ENCODE assay signal across 8 mouse cellular contexts in the genomic region with DNA sequence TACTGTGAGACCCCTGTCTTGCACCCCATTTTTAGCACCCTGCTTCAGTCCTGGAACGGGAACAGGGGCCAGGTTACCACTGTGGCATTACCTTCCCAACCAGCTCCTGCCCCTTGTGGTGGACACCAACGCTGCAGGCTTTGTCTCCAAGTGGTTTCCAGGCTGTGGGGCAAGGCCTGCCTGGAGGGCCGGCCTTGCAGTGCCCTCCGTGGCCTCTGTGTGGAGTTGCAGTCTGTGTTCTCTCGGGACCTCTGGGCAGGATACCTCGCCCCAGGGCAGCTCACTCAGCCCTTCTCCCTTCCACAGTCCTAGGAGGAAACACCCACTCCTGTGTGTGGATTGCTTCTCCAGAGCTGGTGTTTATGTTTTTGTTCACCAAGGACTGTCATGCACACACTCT. TPM values are rescaled to one million over a fixed set of nuclear protein-coding genes. Genes with fewer than 3 reads are reported as not detected.
DNase-seq lines count a peak whose midpoint lies in the region; ATAC-seq and TF ChIP-seq lines count a peak whose summit lies in the region.

No protein-coding gene starts in this region.

- H3K9me3 ChIP-seq in embryonic facial prominence, embryonic 14.5 days (ENCODE audit: control insufficient read depth, low read length), result no peaks in the 10 kb centered on the region
- H3K9me3 ChIP-seq in heart, embryonic 10.5 days, result no peaks in the 10 kb centered on the region
- H3K9me3 ChIP-seq in limb, embryonic 14.5 days (ENCODE audit: control insufficient read depth, low read length), result no peaks in the 10 kb centered on the region

- TF ChIP-seq POLR2A in limb, embryonic 14.5 days (IDR thresholded peaks at IDR 0.05; ENCODE audit: borderline replicate concordance, extremely low read depth, insufficient read depth, insufficient read length), result no peak
- TF ChIP-seq POLR2A in testis, adult 2 months (IDR thresholded peaks at IDR 0.05; ENCODE audit: control insufficient read depth, low read depth, low read length), result no peak

- DNase-seq in B cell, adult 2 months, result peak; percentile 59 to 66
- peak; percentile 55 to 78 for DNase-seq in adrenal gland, postnatal 4 days (ENCODE audit: low spot score in 2 of 2)
- DNase-seq in embryonic facial prominence, embryonic 14.5 days (ENCODE audit: low spot score), result peak; percentile 86
- peak; percentile 92 for DNase-seq in heart, embryonic 10.5 days (ENCODE audit: low spot score)
- DNase-seq in kidney, adult 9 months, result peak; percentile 89
- DNase-seq in limb, embryonic 14.5 days (ENCODE audit: low spot score), result peak; percentile 66

- no peaks in the 10 kb centered on the region for H3K36me3 ChIP-seq in embryonic facial prominence, embryonic 14.5 days (ENCODE audit: control insufficient read depth, insufficient read depth, low read length)
- H3K36me3 ChIP-seq in heart, embryonic 10.5 days, result no peaks in the 10 kb centered on the region
- H3K36me3 ChIP-seq in limb, embryonic 14.5 days (ENCODE audit: control insufficient read depth, insufficient read depth, low read length), result no peaks in the 10 kb centered on the region
- H3K36me3 ChIP-seq in testis, adult 2 months (ENCODE audit: control insufficient read depth, insufficient read depth, low read length), result no peaks in the 10 kb centered on the region

- H3K4me3 ChIP-seq in embryonic facial prominence, embryonic 14.5 days (ENCODE audit: low read depth, low read length), result no peak overlapping the region
- H3K4me3 ChIP-seq in heart, embryonic 10.5 days, result peak overlapping the region; percentile 35; the same call in 1 of the 2 replicates
- no peak overlapping the region for H3K4me3 ChIP-seq in limb, embryonic 14.5 days (replicated peaks; ENCODE audit: low read length)
- H3K4me3 ChIP-seq in testis, adult 2 months (ENCODE audit: control insufficient read depth, low read depth, low read length), result no peak overlapping the region

- TF ChIP-seq CTCF in testis, adult 2 months (IDR thresholded peaks at IDR 0.05; ENCODE audit: control insufficient read depth, insufficient read depth, insufficient replicate concordance, low read depth, low read length), result peak; percentile 72; the same call in 1 of the 2 replicates

- peaks cover 8% of the 10 kb centered on the region; the same call in 1 of the 2 replicates for H3K4me1 ChIP-seq in embryonic facial prominence, embryonic 14.5 days (ENCODE audit: control insufficient read depth, insufficient read depth, low read length)
- H3K4me1 ChIP-seq in heart, embryonic 10.5 days, result peaks cover 32% of the 10 kb centered on the region
- peaks cover 7% of the 10 kb centered on the region; the same call in 1 of the 2 replicates for H3K4me1 ChIP-seq in limb, embryonic 14.5 days (ENCODE audit: control insufficient read depth, insufficient read depth, low read length)
- H3K4me1 ChIP-seq in testis, adult 2 months (ENCODE audit: control insufficient read depth, insufficient read depth, low read length), result peaks cover 2% of the 10 kb centered on the region

- WGBS in embryonic facial prominence, embryonic 14.5 days, result 6% methylated on average over 5 of the region's 6 CpGs
- WGBS in heart, embryonic 10.5 days, result 0% methylated on average over 6 of the region's 6 CpGs
- WGBS in limb, embryonic 14.5 days, result 5% methylated on average over 6 of the region's 6 CpGs

- H3K4me2 ChIP-seq in embryonic facial prominence, embryonic 14.5 days (ENCODE audit: low read depth, low read length), result no peak overlapping the region
- H3K4me2 ChIP-seq in limb, embryonic 14.5 days (replicated peaks; ENCODE audit: low read depth, low read length, severe bottlenecking), result no peak overlapping the region

- H3K27me3 ChIP-seq in embryonic facial prominence, embryonic 14.5 days (replicated peaks; ENCODE audit: control insufficient read depth, insufficient read depth, low read length), result no peaks in the 10 kb centered on the region
- H3K27me3 ChIP-seq in heart, embryonic 10.5 days (ENCODE audit: insufficient read depth, poor library complexity, severe bottlenecking), result no peaks in the 10 kb centered on the region
- H3K27me3 ChIP-seq in limb, embryonic 14.5 days (ENCODE audit: control insufficient read depth, insufficient read depth, low read length), result no peaks in the 10 kb centered on the region
- H3K27me3 ChIP-seq in testis, adult 2 months (ENCODE audit: control insufficient read depth, insufficient read depth, low read length), result no peaks in the 10 kb centered on the region

- ATAC-seq in embryonic facial prominence, embryonic 14.5 days (ENCODE audit: low read depth), result peak; percentile 84
- peak; percentile 49; the same call in 1 of the 2 replicates for ATAC-seq in limb, embryonic 14.5 days (ENCODE audit: low FRiP score, low read depth)
- ATAC-seq in monocyte, adult 5-6 weeks (replicated peaks; ENCODE audit: insufficient number of reproducible peaks, low FRiP score, low TSS enrichment, poor library complexity, severe bottlenecking), result peak; percentile 47; the same call in 1 of the 2 replicates

- no peak overlapping the region for H3K27ac ChIP-seq in embryonic facial prominence, embryonic 14.5 days (replicated peaks; ENCODE audit: low read depth, low read length)
- peak overlapping the region; percentile 79 for H3K27ac ChIP-seq in heart, embryonic 10.5 days
- no peak overlapping the region for H3K27ac ChIP-seq in limb, embryonic 14.5 days (replicated peaks; ENCODE audit: low read depth, low read length)
- no peak overlapping the region; the same call in 1 of the 2 replicates for H3K27ac ChIP-seq in testis, adult 2 months (ENCODE audit: control insufficient read depth, insufficient read depth, low read depth, low read length)

- no peak overlapping the region for H3K9ac ChIP-seq in embryonic facial prominence, embryonic 14.5 days (ENCODE audit: low read depth, low read length)
- H3K9ac ChIP-seq in limb, embryonic 14.5 days (ENCODE audit: low read depth, low read length, severe bottlenecking), result no peak overlapping the region

RNA-seq across cellular contexts. Expression of gene Slc12a8, which starts 43.2 kb away (rescaled TPM):
- 1 to 10 TPM; 2.4 to 2.6 TPM for total RNA-seq in adrenal gland, postnatal 4 days (2021)
- polyA plus RNA-seq in embryonic facial prominence, embryonic 14.5 days (2014; fragmentation: Nextera tagmentation; extraction: Ambion mirVana), result 0.68 and 1.0 TPM in 2 replicates
- polyA plus RNA-seq in heart, embryonic 10.5 days (2016; fragmentation: Nextera tagmentation; extraction: Ambion mirVana), result 0.99 and 1.6 TPM in 2 replicates
- 0.97 and 1.2 TPM in 2 replicates for polyA plus RNA-seq in limb, embryonic 14.5 days (2012; rRNA removed)
- polyA plus RNA-seq in limb, embryonic 14.5 days (2014; fragmentation: Nextera tagmentation; extraction: Ambion mirVana), result 0.94 and 1.00 TPM in 2 replicates
- total RNA-seq in monocyte, adult 5-6 weeks (2017), result not detected in 3 replicates
- 5.2 and 5.7 TPM in 2 replicates for polyA plus RNA-seq in testis, adult 2 months (2012; rRNA removed)
